Mouse (Mus musculus) liver, embryonic 13.5 days (tissue): ENCODE data around the gene Fam222a. TPM values are rescaled to one million over a fixed set of nuclear protein-coding genes. Genes with fewer than 3 reads are reported as not detected.

Source experiments
- ATAC-seq: fragments of 200-750 bp; cut with Nextera tagmentation; 2 replicates; pipeline ENCODE4 v1.8.0; 2017; ENCODE audit warnings: low read depth, mild to moderate bottlenecking, moderate number of reproducible peaks, moderate library complexity
- DNase-seq: peaks from one replicate; pipeline ENCODE4 v3.0.0; 2022
- H3K27ac ChIP-seq: fragments of 300-500 bp; sonication (generic); 2 replicates; pipeline ENCODE4 v1.5.1; 2015; ENCODE audit warnings: moderate library complexity, mild to moderate bottlenecking, inconsistent platforms
- H3K27me3 ChIP-seq: fragments of 300-500 bp; sonication (generic); 2 replicates; pipeline ENCODE4 v1.6.1; 2015; ENCODE audit warnings: mild to moderate bottlenecking, inconsistent platforms
- H3K36me3 ChIP-seq: fragments of 300-500 bp; sonication (generic); 2 replicates; pipeline ENCODE4 v1.6.1; 2015; ENCODE audit warnings: mild to moderate bottlenecking, inconsistent platforms
- H3K4me1 ChIP-seq: fragments of 300-500 bp; sonication (generic); replicated peaks from 2 replicates; pipeline ENCODE4 v1.6.1; 2015; ENCODE audit warnings: inconsistent platforms
- H3K4me2 ChIP-seq: fragments of 300-500 bp; sonication (generic); 2 replicates; pipeline ENCODE4 v1.6.1; 2015; ENCODE audit warnings: inconsistent platforms, mild to moderate bottlenecking, moderate library complexity
- H3K4me3 ChIP-seq: fragments of 300-500 bp; sonication (generic); replicated peaks from 2 replicates; pipeline ENCODE4 v1.5.1; 2015; ENCODE audit warnings: mild to moderate bottlenecking, inconsistent platforms
- H3K9ac ChIP-seq: fragments of 300-500 bp; sonication (generic); 2 replicates; pipeline ENCODE4 v1.6.1; 2015; ENCODE audit warnings: mild to moderate bottlenecking, inconsistent platforms
- H3K9me3 ChIP-seq: fragments of 300-500 bp; sonication (generic); replicated peaks from 2 replicates; pipeline ENCODE4 v1.6.1; 2016; ENCODE audit warnings: inconsistent platforms
- WGBS: fragments of 180-500 bp; shearing (Covaris S2); methylation state at CpG from one replicate; pipeline ENCODE4 v1.1.7; 2015; ENCODE audit not compliant: insufficient replicate concordance; 5-methylcytosine and 5-hydroxymethylcytosine counted together
- polyA plus RNA-seq: library from polyadenylated mRNA; unstranded; fragments of >200 nt; fragmentation: Nextera tagmentation; extraction: Ambion mirVana; gene quantifications from 2 replicates; pipeline ENCODE4 v1.2.1, GENCODE M21; 2015

Gene Fam222a
- polyA plus RNA-seq, 1 experiment from 2014 or later, result 0.58 TPM

- Histone ChIP-seq H3K4me3 (no peak overlapping the region), H3K4me1 (no peaks in the 10 kb centered on the region), H3K9me3 (0 out of 2 replicates have a peak, but pooled peaks cover 4% of the 10 kb centered on the region), H3K36me3 (no peaks in the 10 kb centered on the region), H3K27ac (no peak overlapping the region), H3K27me3 (no peaks in the 10 kb centered on the region), H3K9ac (no peak overlapping the region), H3K4me2 (no peak overlapping the region)
- DNase-seq (no peak), ATAC-seq (no peak)
- WGBS, result 79% methylated on average over 9 of the region's 9 CpGs
Observed at GRCm38 (mm10) chr5:114545076-114545475, 22.7 kb upstream of the Fam222a start.

- no peak overlapping the region for H3K4me3 ChIP-seq
Observed at GRCm38 (mm10) chr5:114548976-114549375, 18.8 kb upstream of the Fam222a start.

GRCm38 (mm10) chr5:114549770-114550169 lies 18.0 kb upstream of the Fam222a start:
- Histone ChIP-seq H3K4me2 (no peak overlapping the region), H3K36me3 (no peaks in the 10 kb centered on the region), H3K9ac (no peak overlapping the region), H3K27me3 (no peaks in the 10 kb centered on the region), H3K27ac (no peak overlapping the region), H3K4me3 (no peak overlapping the region), H3K9me3 (no peaks in the 10 kb centered on the region), H3K4me1 (peaks cover 29% of the 10 kb centered on the region)
- WGBS, result 69% methylated on average over 3 of the region's 3 CpGs
- ATAC-seq (no peak), DNase-seq (no peak)

More at GRCm38 (mm10) chr5:114548976-114549375, 18.8 kb upstream of the Fam222a start:
- no peak overlapping the region for H3K27ac ChIP-seq
- peaks cover 29% of the 10 kb centered on the region for H3K4me1 ChIP-seq
- no peak overlapping the region for H3K9ac ChIP-seq
- H3K9me3 ChIP-seq, result 0 out of 2 replicates have a peak, but pooled peaks cover 3% of the 10 kb centered on the region
- H3K4me2 ChIP-seq, result no peak overlapping the region
- ATAC-seq (no peak), DNase-seq (no peak)
- H3K27me3 ChIP-seq, result no peaks in the 10 kb centered on the region
- WGBS, result 83% methylated on average over 10 of the region's 10 CpGs
- H3K36me3 ChIP-seq, result no peaks in the 10 kb centered on the region

GRCm38 (mm10) chr5:114550431-114550830 lies 17.4 kb upstream of the Fam222a start:
- no peak for ATAC-seq
- H3K4me3 ChIP-seq, result no peak overlapping the region
- no peak overlapping the region for H3K27ac ChIP-seq
- no peaks in the 10 kb centered on the region for H3K9me3 ChIP-seq
- H3K4me2 ChIP-seq, result no peak overlapping the region
- H3K27me3 ChIP-seq, result no peaks in the 10 kb centered on the region
- no peak overlapping the region for H3K9ac ChIP-seq
- 56% methylated on average over 7 of the region's 7 CpGs for WGBS
- no peak for DNase-seq
- no peaks in the 10 kb centered on the region for H3K36me3 ChIP-seq
- H3K4me1 ChIP-seq, result peaks cover 29% of the 10 kb centered on the region

GRCm38 (mm10) chr5:114550886-114551492 lies 16.8 kb upstream of the Fam222a start:
- H3K4me1 ChIP-seq, result peaks cover 29% of the 10 kb centered on the region
- H3K4me2 ChIP-seq, result no peak overlapping the region
- H3K4me3 ChIP-seq, result no peak overlapping the region
- no peak for ATAC-seq
- no peaks in the 10 kb centered on the region for H3K36me3 ChIP-seq
- H3K9ac ChIP-seq, result no peak overlapping the region
- no peak overlapping the region for H3K27ac ChIP-seq
- H3K27me3 ChIP-seq, result no peaks in the 10 kb centered on the region
- WGBS, result 29% methylated on average over 6 of the region's 6 CpGs
- no peaks in the 10 kb centered on the region for H3K9me3 ChIP-seq
- no peak for DNase-seq

GRCm38 (mm10) chr5:114552507-114553208 lies 15.2 kb upstream of the Fam222a start:
- Histone ChIP-seq H3K4me3 (no peak overlapping the region), H3K27me3 (no peaks in the 10 kb centered on the region), H3K9ac (no peak overlapping the region), H3K9me3 (no peaks in the 10 kb centered on the region), H3K4me2 (no peak overlapping the region), H3K27ac (no peak overlapping the region), H3K36me3 (no peaks in the 10 kb centered on the region), H3K4me1 (peaks cover 33% of the 10 kb centered on the region)
- ATAC-seq (no peak), DNase-seq (no peak)
- WGBS, result 53% methylated on average over 13 of the region's 13 CpGs

GRCm38 (mm10) chr5:114553706-114554105 lies 14.1 kb upstream of the Fam222a start:
- Histone ChIP-seq H3K9ac (no peak overlapping the region), H3K27ac (no peak overlapping the region), H3K36me3 (no peaks in the 10 kb centered on the region), H3K27me3 (no peaks in the 10 kb centered on the region), H3K9me3 (no peaks in the 10 kb centered on the region), H3K4me2 (no peak overlapping the region), H3K4me1 (peaks cover 37% of the 10 kb centered on the region), H3K4me3 (no peak overlapping the region)
- ATAC-seq, result no peak
- WGBS, result 61% methylated on average over 8 of the region's 8 CpGs
- no peak for DNase-seq

- DNase-seq (no peak), ATAC-seq (no peak)
- 78% methylated on average over 2 of the region's 2 CpGs for WGBS
- no peak overlapping the region for H3K4me3 ChIP-seq
- H3K36me3 ChIP-seq, result no peaks in the 10 kb centered on the region
- no peak overlapping the region for H3K27ac ChIP-seq
- no peak overlapping the region for H3K4me2 ChIP-seq
- peaks cover 39% of the 10 kb centered on the region for H3K4me1 ChIP-seq
- no peaks in the 10 kb centered on the region for H3K27me3 ChIP-seq
- H3K9me3 ChIP-seq, result no peaks in the 10 kb centered on the region
- no peak overlapping the region for H3K9ac ChIP-seq
Observed at GRCm38 (mm10) chr5:114555424-114555823, 12.4 kb upstream of the Fam222a start.

- Histone ChIP-seq H3K27ac (no peak overlapping the region), H3K9ac (no peak overlapping the region), H3K4me3 (no peak overlapping the region), H3K4me2 (no peak overlapping the region), H3K27me3 (no peaks in the 10 kb centered on the region), H3K9me3 (no peaks in the 10 kb centered on the region), H3K4me1 (peaks cover 35% of the 10 kb centered on the region), H3K36me3 (no peaks in the 10 kb centered on the region)
- ATAC-seq, result no peak
- no peak for DNase-seq
- 49% methylated on average over 11 of the region's 11 CpGs for WGBS
Observed at GRCm38 (mm10) chr5:114556109-114556508, 11.7 kb upstream of the Fam222a start.

- H3K4me2 ChIP-seq, result no peak overlapping the region
- DNase-seq (no peak), ATAC-seq (peak; percentile 83)
- peaks cover 18% of the 10 kb centered on the region for H3K4me1 ChIP-seq
- no peaks in the 10 kb centered on the region for H3K36me3 ChIP-seq
- 0 out of 2 replicates have a peak, but pooled peaks cover 2% of the 10 kb centered on the region for H3K27me3 ChIP-seq
- H3K27ac ChIP-seq, result peak overlapping the region; percentile 70
- WGBS, result 58% methylated on average over 20 of the region's 20 CpGs
- H3K9me3 ChIP-seq, result no peaks in the 10 kb centered on the region
- H3K4me3 ChIP-seq, result no peak overlapping the region
- no peak overlapping the region for H3K9ac ChIP-seq
Observed at GRCm38 (mm10) chr5:114557765-114558731, 9.8 kb upstream of the Fam222a start.

GRCm38 (mm10) chr5:114560533-114560936 lies 7.3 kb upstream of the Fam222a start:
- H3K4me3 ChIP-seq, result no peak overlapping the region

More at GRCm38 (mm10) chr5:114560533-114560936, 7.3 kb upstream of the Fam222a start:
- WGBS, result 6% methylated on average over 9 of the region's 9 CpGs
- Histone ChIP-seq H3K9ac (no peak overlapping the region), H3K27ac (no peak overlapping the region), H3K9me3 (no peaks in the 10 kb centered on the region; the same call in 1 of the 2 replicates), H3K4me2 (peak overlapping the region; percentile 23), H3K36me3 (no peaks in the 10 kb centered on the region), H3K4me1 (peaks cover 18% of the 10 kb centered on the region), H3K27me3 (peaks cover 9% of the 10 kb centered on the region)
- no peak for DNase-seq
- peak; percentile 7; the same call in 1 of the 2 replicates for ATAC-seq
